Mouse (Mus musculus): ENCODE results near the gene Ralgapa2. TPM values are rescaled to one million over a fixed set of nuclear protein-coding genes. Genes with fewer than 3 reads are reported as not detected.

Gene Ralgapa2
- polyA plus RNA-seq, 1 experiment, result 26.6 TPM

DNA sequence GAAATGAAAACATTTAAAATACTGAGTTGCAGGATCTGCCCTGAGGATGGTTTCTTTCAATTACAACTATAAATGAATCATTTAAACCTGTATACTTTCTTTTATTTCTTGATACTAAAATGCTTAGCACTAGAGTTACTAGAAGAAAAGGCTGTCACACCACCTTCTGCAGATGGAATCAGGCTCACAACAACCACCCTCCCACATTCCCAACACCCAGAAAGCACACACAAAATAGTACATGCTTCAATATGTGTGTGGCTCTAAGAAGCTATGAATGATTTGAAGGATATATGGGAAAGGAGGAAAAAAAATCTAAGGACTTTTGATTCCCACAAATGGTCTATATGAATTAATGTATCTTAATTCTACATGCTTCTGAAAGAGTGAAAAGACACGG lies 174.6 kb downstream of the Ralgapa2 start:
- Histone ChIP-seq H3K36me3 (ENCODE audit: control insufficient read depth, insufficient read depth, low read length, poor library complexity, severe bottlenecking) (no peaks in the 10 kb centered on the region), H3K9me3 (replicated peaks; ENCODE audit: control insufficient read depth, insufficient read depth, low read length, poor library complexity, severe bottlenecking) (no peaks in the 10 kb centered on the region), H3K4me1 (ENCODE audit: control insufficient read depth, insufficient read depth, low read length) (no peaks in the 10 kb centered on the region), H3K27ac (ENCODE audit: insufficient read depth, low read length) (no peak overlapping the region), H3K4me3 (ENCODE audit: low read depth, low read length) (no peak overlapping the region), H3K9ac (ENCODE audit: low read depth, poor library complexity, severe bottlenecking) (no peak overlapping the region), H3K27me3 (ENCODE audit: control insufficient read depth, insufficient read depth, low read length, poor library complexity, severe bottlenecking) (no peaks in the 10 kb centered on the region)
- TF ChIP-seq EP300 (IDR thresholded peaks at IDR 0.05; ENCODE audit: insufficient read depth, low read depth, low read length) (no peak), CTCF (IDR thresholded peaks at IDR 0.05; ENCODE audit: low read depth, low read length) (no peak), POLR2A (IDR thresholded peaks at IDR 0.05; ENCODE audit: insufficient read depth, low read length) (no peak)

DNA sequence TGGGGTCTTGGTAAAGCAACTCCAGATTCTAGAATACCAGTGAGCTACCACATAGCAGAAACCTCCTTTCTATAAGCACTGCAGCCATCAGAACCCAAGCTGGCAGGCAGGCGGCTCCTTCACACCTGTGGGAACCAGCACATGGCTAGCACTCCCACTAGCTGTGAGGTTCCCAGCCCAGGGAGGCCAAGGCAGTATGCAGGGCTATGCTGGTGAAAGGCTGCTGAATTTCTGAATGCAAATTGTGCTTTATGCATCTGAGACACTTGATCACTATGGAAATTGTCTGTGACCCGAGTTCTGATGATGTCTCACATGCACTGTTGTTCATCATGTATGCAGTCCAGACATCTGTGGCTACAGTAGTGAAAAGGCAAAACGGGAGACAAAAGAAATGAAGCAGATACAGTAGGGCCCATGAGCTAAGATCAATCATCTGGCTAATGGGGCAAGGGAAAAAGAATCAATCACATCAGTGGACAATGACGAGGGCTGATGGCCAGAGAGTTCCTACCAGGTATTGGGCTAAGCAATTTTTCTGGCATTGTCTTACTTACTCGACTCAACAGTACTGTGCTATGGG lies 180.2 kb downstream of the Ralgapa2 start:
- H3K36me3 ChIP-seq (ENCODE audit: control insufficient read depth, insufficient read depth, low read length, poor library complexity, severe bottlenecking), result no peaks in the 10 kb centered on the region
- no peaks in the 10 kb centered on the region for H3K4me1 ChIP-seq (ENCODE audit: control insufficient read depth, insufficient read depth, low read length)
- H3K4me3 ChIP-seq (ENCODE audit: low read depth, low read length), result no peak overlapping the region
- H3K9me3 ChIP-seq (replicated peaks; ENCODE audit: control insufficient read depth, insufficient read depth, low read length, poor library complexity, severe bottlenecking), result no peaks in the 10 kb centered on the region
- H3K27me3 ChIP-seq (ENCODE audit: control insufficient read depth, insufficient read depth, low read length, poor library complexity, severe bottlenecking), result no peaks in the 10 kb centered on the region
- TF ChIP-seq POLR2A (IDR thresholded peaks at IDR 0.05; ENCODE audit: insufficient read depth, low read length) (no peak), CTCF (IDR thresholded peaks at IDR 0.05; ENCODE audit: low read depth, low read length) (no peak), EP300 (IDR thresholded peaks at IDR 0.05; ENCODE audit: insufficient read depth, low read depth, low read length) (no peak)
- H3K9ac ChIP-seq (ENCODE audit: low read depth, poor library complexity, severe bottlenecking), result no peak overlapping the region
- no peak overlapping the region for H3K27ac ChIP-seq (ENCODE audit: insufficient read depth, low read length)

DNA sequence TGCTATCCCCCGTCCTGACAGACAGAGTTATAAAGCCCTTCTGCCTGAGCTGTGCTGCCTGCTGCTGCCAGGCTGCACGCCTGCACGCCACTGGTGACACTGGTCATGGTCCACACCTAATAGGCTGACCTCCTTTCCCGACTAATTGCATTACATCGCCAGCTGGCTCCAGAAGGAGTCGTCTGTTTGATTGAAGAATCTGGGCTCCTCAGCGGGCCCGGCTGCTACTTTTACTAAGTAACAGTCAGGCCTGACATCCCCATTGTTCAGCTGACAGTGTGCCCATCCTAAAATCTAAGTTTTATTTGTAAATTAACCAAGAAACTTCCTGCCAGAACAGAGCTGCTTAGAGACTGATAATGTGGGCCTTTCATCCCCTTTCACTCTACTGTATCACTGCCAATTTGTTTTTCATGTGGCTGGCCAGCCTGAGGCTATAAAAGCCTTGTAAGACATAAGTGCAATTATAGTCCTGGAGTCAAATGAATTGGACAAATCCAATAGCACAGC lies 181.3 kb downstream of the Ralgapa2 start:
- Histone ChIP-seq H3K27ac (ENCODE audit: insufficient read depth, low read length) (no peak overlapping the region), H3K36me3 (ENCODE audit: control insufficient read depth, insufficient read depth, low read length, poor library complexity, severe bottlenecking) (no peaks in the 10 kb centered on the region), H3K9ac (ENCODE audit: low read depth, poor library complexity, severe bottlenecking) (no peak overlapping the region), H3K4me3 (ENCODE audit: low read depth, low read length) (no peak overlapping the region), H3K4me1 (ENCODE audit: control insufficient read depth, insufficient read depth, low read length) (no peaks in the 10 kb centered on the region), H3K9me3 (replicated peaks; ENCODE audit: control insufficient read depth, insufficient read depth, low read length, poor library complexity, severe bottlenecking) (no peaks in the 10 kb centered on the region), H3K27me3 (ENCODE audit: control insufficient read depth, insufficient read depth, low read length, poor library complexity, severe bottlenecking) (no peaks in the 10 kb centered on the region)
- TF ChIP-seq CTCF (IDR thresholded peaks at IDR 0.05; ENCODE audit: low read depth, low read length), result no peak

- no peaks in the 10 kb centered on the region for H3K9me3 ChIP-seq (replicated peaks; ENCODE audit: control insufficient read depth, insufficient read depth, low read length, poor library complexity, severe bottlenecking)
- no peaks in the 10 kb centered on the region for H3K4me1 ChIP-seq (ENCODE audit: control insufficient read depth, insufficient read depth, low read length)
- no peaks in the 10 kb centered on the region for H3K36me3 ChIP-seq (ENCODE audit: control insufficient read depth, insufficient read depth, low read length, poor library complexity, severe bottlenecking)
- no peak overlapping the region for H3K4me3 ChIP-seq (ENCODE audit: low read depth, low read length)
- no peak for TF ChIP-seq EP300 (IDR thresholded peaks at IDR 0.05; ENCODE audit: insufficient read depth, low read depth, low read length)
- no peak overlapping the region for H3K9ac ChIP-seq (ENCODE audit: low read depth, poor library complexity, severe bottlenecking)
- no peaks in the 10 kb centered on the region for H3K27me3 ChIP-seq (ENCODE audit: control insufficient read depth, insufficient read depth, low read length, poor library complexity, severe bottlenecking)
- no peak overlapping the region for H3K27ac ChIP-seq (ENCODE audit: insufficient read depth, low read length)
Measured at GRCm38 (mm10) chr2:146330101-146330500, 182.0 kb downstream of the Ralgapa2 start.

DNA sequence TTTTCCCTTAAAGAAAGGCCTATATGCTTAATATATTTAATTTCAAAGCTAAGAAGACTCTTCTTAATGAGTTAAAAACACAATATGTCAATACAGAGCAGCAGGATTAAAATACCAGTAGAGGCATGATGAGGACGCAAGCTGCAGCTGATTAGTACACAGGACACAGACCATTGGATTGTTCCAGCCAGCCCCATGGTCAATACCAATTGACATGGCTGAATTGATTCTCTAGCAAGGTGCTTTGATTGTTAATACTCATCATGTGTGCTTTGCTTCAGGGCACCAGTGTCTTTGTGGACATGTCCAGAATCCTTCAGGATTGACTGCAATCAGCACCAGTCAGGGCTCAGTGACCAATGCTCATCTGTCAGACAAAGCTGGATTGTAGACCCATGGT lies 185.5 kb downstream of the Ralgapa2 start:
- no peak overlapping the region for H3K4me3 ChIP-seq (ENCODE audit: low read depth, low read length)
- no peaks in the 10 kb centered on the region for H3K27me3 ChIP-seq (ENCODE audit: control insufficient read depth, insufficient read depth, low read length, poor library complexity, severe bottlenecking)
- H3K9ac ChIP-seq (ENCODE audit: low read depth, poor library complexity, severe bottlenecking), result no peak overlapping the region
- peaks cover 3% of the 10 kb centered on the region for H3K4me1 ChIP-seq (ENCODE audit: control insufficient read depth, insufficient read depth, low read length)
- H3K27ac ChIP-seq (ENCODE audit: insufficient read depth, low read length), result no peak overlapping the region
- H3K9me3 ChIP-seq (replicated peaks; ENCODE audit: control insufficient read depth, insufficient read depth, low read length, poor library complexity, severe bottlenecking), result no peaks in the 10 kb centered on the region
- H3K36me3 ChIP-seq (ENCODE audit: control insufficient read depth, insufficient read depth, low read length, poor library complexity, severe bottlenecking), result no peaks in the 10 kb centered on the region
- TF ChIP-seq POLR2A (IDR thresholded peaks at IDR 0.05; ENCODE audit: insufficient read depth, low read length) (no peak), EP300 (IDR thresholded peaks at IDR 0.05; ENCODE audit: insufficient read depth, low read depth, low read length) (no peak), CTCF (IDR thresholded peaks at IDR 0.05; ENCODE audit: low read depth, low read length) (no peak)

DNA sequence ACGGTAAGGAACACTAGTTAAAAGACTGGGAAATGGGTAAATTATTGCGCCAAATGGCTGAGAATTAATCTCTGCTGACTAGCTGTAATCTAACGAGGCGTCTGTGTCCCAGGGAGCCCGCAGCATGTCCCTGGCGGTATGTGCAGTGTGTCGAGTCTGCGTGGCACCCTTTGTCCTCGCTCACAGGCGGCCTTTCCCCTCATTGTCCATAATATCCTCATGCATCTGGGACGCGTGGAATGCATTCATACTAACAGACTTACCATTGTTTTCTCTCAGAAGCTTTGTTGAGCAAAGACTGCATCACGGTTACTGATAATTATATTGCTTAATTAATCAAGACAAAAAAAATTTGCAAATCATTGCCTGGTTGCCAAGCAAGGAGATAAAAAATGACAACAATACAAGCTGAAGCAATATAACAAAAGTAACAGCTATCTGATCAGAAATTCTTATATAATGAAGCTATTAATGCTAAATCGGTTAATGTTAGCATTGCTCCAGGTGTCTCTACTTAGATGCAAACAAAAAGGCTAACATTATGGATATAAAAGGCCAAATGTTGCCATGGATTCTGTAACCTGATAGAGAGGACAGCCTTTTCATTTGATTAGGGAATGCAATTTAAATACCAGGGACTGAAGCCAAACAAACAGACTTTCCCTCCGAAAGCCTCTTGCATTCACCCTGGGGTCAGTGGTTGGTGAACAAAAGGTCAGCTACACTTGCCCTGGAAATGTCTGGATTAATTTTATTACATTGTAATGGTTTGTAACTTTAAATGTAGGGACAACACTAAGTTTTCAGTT lies 187.0 kb downstream of the Ralgapa2 start:
- no peak overlapping the region for H3K27ac ChIP-seq (ENCODE audit: insufficient read depth, low read length)
- no peaks in the 10 kb centered on the region for H3K27me3 ChIP-seq (ENCODE audit: control insufficient read depth, insufficient read depth, low read length, poor library complexity, severe bottlenecking)
- no peaks in the 10 kb centered on the region for H3K9me3 ChIP-seq (replicated peaks; ENCODE audit: control insufficient read depth, insufficient read depth, low read length, poor library complexity, severe bottlenecking)
- no peak overlapping the region for H3K9ac ChIP-seq (ENCODE audit: low read depth, poor library complexity, severe bottlenecking)
- TF ChIP-seq CTCF (IDR thresholded peaks at IDR 0.05; ENCODE audit: low read depth, low read length) (no peak), EP300 (IDR thresholded peaks at IDR 0.05; ENCODE audit: insufficient read depth, low read depth, low read length) (no peak)
- H3K4me3 ChIP-seq (ENCODE audit: low read depth, low read length), result no peak overlapping the region
- H3K36me3 ChIP-seq (ENCODE audit: control insufficient read depth, insufficient read depth, low read length, poor library complexity, severe bottlenecking), result no peaks in the 10 kb centered on the region
- H3K4me1 ChIP-seq (ENCODE audit: control insufficient read depth, insufficient read depth, low read length), result peaks cover 3% of the 10 kb centered on the region

Data from ES-Bruce4 (cell line).